Mouse (Mus musculus) liver, adult 2 months (tissue): ENCODE measurements around the gene Sycn.

Source experiments
- CTCF ChIP-seq: fragments of 200-500 bp; IDR thresholded peaks from 2 replicates; pipeline ENCODE4 v1.5.1; 2011; ENCODE audit warnings: low read depth, low read length, control low read depth
- POLR2A ChIP-seq: fragments of 200-500 bp; IDR thresholded peaks from 2 replicates; pipeline ENCODE4 v1.6.1; 2011; ENCODE audit warnings: low read length, control low read depth; ENCODE audit not compliant: insufficient read depth; ENCODE audit errors: extremely low read depth

GRCm38 (mm10) chr7:28578543-28579053, 37.9 kb downstream of the Sycn start:
- no peak for TF ChIP-seq CTCF
- no peak for TF ChIP-seq POLR2A
